Mouse (Mus musculus) liver, embryonic 14.5 days (tissue): ENCODE measurements around the gene Sort1.

Experiments used
- CTCF ChIP-seq: IDR thresholded peaks from 2 replicates; pipeline ENCODE4 v1.5.1; 2016; ENCODE audit warnings: antibody characterized with exemption, low read depth, control low read depth
- EP300 ChIP-seq: IDR thresholded peaks from 2 replicates; pipeline ENCODE4 v1.6.1; 2016; ENCODE audit warnings: antibody characterized with exemption, low read depth

- TF ChIP-seq CTCF, result peak; percentile 77
- TF ChIP-seq EP300, result no peak
Measured at GRCm38 (mm10) chr3:108380695-108381094, 96.8 kb downstream of the Sort1 start.
